Mouse (Mus musculus) bone marrow macrophage, adult 2 months (primary cell): ENCODE measurements around the gene Atp1a2.

ENCODE experiments used
- CTCF ChIP-seq: IDR thresholded peaks from 2 replicates; pipeline ENCODE4 v1.5.1; 2012; ENCODE audit warnings: low read depth, mild to moderate bottlenecking, low read length, moderate library complexity
- POLR2A ChIP-seq: IDR thresholded peaks from 2 replicates; pipeline ENCODE4 v1.6.1; 2012; ENCODE audit warnings: mild to moderate bottlenecking, low read depth, low read length, borderline replicate concordance

- TF ChIP-seq POLR2A (no peak), CTCF (no peak)
These were observed 44.9 kb upstream of the Atp1a2 start for GRCm38 (mm10) chr1:172342729-172343128.
